12 mouse cellular contexts compared by ENCODE assay signal in the genomic region with DNA sequence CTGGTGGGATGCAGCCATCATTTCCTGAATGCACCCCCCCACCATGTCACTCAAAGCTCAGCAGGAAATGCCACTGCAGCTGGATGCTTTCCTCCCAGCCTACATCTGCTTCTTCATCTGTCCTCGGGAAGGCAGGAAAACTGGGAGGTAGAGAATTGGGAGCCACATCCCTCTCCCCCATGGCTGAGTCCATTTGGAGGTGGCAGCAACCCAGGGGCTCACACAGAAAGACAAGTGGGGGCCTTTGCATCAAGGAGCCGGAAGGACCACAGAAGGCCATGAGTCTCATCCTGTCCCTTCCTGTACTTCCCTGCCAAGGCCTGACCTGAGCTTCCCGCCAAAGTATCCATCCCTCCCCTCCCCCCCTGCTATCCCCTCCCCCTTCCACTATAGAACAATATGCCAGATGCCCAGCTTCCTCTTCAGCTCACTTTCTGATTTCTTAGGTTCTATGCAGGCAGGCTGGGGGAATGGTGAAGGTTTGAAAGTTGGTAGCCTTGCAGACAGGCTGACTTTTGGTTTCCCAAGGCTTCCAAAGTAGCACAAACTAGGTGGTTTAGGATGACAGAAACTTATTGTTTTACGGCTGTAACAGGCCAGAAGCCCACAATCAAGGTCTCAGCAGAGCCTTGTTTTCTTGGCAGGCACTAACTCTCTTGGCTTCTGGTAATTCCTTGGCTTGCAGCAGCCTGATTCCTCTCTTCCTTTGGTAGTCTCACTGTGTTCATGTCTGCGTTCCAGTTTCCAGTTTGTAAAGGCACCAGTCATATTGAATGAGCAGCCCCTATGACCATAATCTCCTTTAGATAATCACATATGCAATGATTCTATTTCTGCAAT. TPM values are rescaled to one million over a fixed set of nuclear protein-coding genes. Genes with fewer than 3 reads are reported as not detected.
DNase-seq lines count a peak whose midpoint lies in the region; ATAC-seq and TF ChIP-seq lines count a peak whose summit lies in the region.
"Had no signal": no experiment of that assay in that cellular context is flagged by ENCODE, and none has a peak within 500 bp of the region (broad histone marks: within the 10 kb centered on the region; RNA-seq: fewer than 3 reads in every experiment).

No protein-coding gene starts in this region.

- H3K4me2 ChIP-seq in lung, postnatal 0 days (replicated peaks; ENCODE audit: low read depth, low read length): no peak overlapping the region
- H3K4me2 ChIP-seq: limb, embryonic 12.5 days; midbrain, embryonic 11.5 days had no signal

- WGBS in heart, embryonic 10.5 days: 58% methylated on average over 5 of the region's 5 CpGs
- WGBS in lung, postnatal 0 days: 40% methylated on average over 5 of the region's 5 CpGs

- TF ChIP-seq CTCF in lung, postnatal 0 days (IDR thresholded peaks at IDR 0.05): no peak

- no peaks in the 10 kb centered on the region for H3K4me1 ChIP-seq in heart, embryonic 10.5 days
- H3K4me1 ChIP-seq in lung, postnatal 0 days (ENCODE audit: insufficient read depth, low read depth, low read length): no peaks in the 10 kb centered on the region
- H3K4me1 ChIP-seq: limb, embryonic 12.5 days had no signal

- peak; percentile 56 to 69 for DNase-seq in heart, adult 18-20 months
- DNase-seq in heart, embryonic 10.5 days (ENCODE audit: low spot score): no peak
- peak; percentile 21 for DNase-seq in lung, postnatal 25 days (ENCODE audit: low spot score)
- no peak for DNase-seq in lung, postnatal 0 days (ENCODE audit: low spot score)
- peak; percentile 77 to 81 for DNase-seq in cerebellum, postnatal 10 days
- DNase-seq in heart, postnatal 4 days: peak; percentile 38
- no peak for DNase-seq in spleen, postnatal 14 days (ENCODE audit: low spot score in 2 of 2)
- DNase-seq: right cerebral cortex, postnatal 14 days had no signal

- no peak overlapping the region for H3K4me3 ChIP-seq in heart, embryonic 10.5 days
- H3K4me3 ChIP-seq in lung, postnatal 0 days (ENCODE audit: low read depth, low read length): no peak overlapping the region
- H3K4me3 ChIP-seq: limb, embryonic 12.5 days had no signal

- ATAC-seq in lung, postnatal 0 days: no peak
- ATAC-seq: forebrain, embryonic 16.5 days; inflammation-experienced regulatory T-cells, adult 6 months had no signal

- no peak overlapping the region for H3K9ac ChIP-seq in lung, postnatal 0 days (replicated peaks; ENCODE audit: low read depth)
- H3K9ac ChIP-seq: limb, embryonic 12.5 days had no signal

- no peaks in the 10 kb centered on the region for H3K9me3 ChIP-seq in heart, embryonic 10.5 days
- H3K9me3 ChIP-seq in lung, postnatal 0 days (ENCODE audit: low read length): no peaks in the 10 kb centered on the region
- H3K9me3 ChIP-seq: limb, embryonic 12.5 days had no signal

- H3K36me3 ChIP-seq in heart, embryonic 10.5 days: no peaks in the 10 kb centered on the region
- H3K36me3 ChIP-seq in lung, postnatal 0 days (ENCODE audit: insufficient read depth, low read length): no peaks in the 10 kb centered on the region
- H3K36me3 ChIP-seq: limb, embryonic 12.5 days had no signal

- no peak for TF ChIP-seq EP300 in lung, postnatal 0 days (IDR thresholded peaks at IDR 0.05)

- H3K27me3 ChIP-seq in heart, embryonic 10.5 days (ENCODE audit: insufficient read depth, poor library complexity, severe bottlenecking): 0 out of 2 replicates have a peak, but pooled peaks cover 4% of the 10 kb centered on the region
- no peaks in the 10 kb centered on the region for H3K27me3 ChIP-seq in lung, postnatal 0 days (replicated peaks; ENCODE audit: insufficient read depth, low read length)
- H3K27me3 ChIP-seq: limb, embryonic 12.5 days had no signal

- H3K27ac ChIP-seq in heart, embryonic 10.5 days: no peak overlapping the region
- H3K27ac ChIP-seq in lung, postnatal 0 days (ENCODE audit: low read length): no peak overlapping the region
- H3K27ac ChIP-seq: limb, embryonic 12.5 days had no signal

RNA-seq across cellular contexts. Expression of a gene that starts 46.2 kb away (rescaled TPM):
- total RNA-seq in heart, adult 18-20 months (2021): 1 to 10 TPM; 5.3 to 6.8 TPM
- polyA plus RNA-seq in heart, embryonic 10.5 days (2016; fragmentation: Nextera tagmentation; extraction: Ambion mirVana): 3.2 and 3.3 TPM in 2 replicates
- polyA plus RNA-seq in lung, postnatal 0 days (2015; fragmentation: Nextera tagmentation; extraction: Ambion mirVana): 30.7 and 37.6 TPM in 2 replicates
- total RNA-seq in heart, postnatal 4 days (2021): 1 to 10 TPM; 6.2 to 7.1 TPM

Comparison
In these comparisons a context has a peak if more than half of its experiments do, and no peak if none do; other contexts are left out.
1. DNase-seq: peak in heart, adult 18-20 months (2 of 2), lung, postnatal 25 days (single experiment), cerebellum, postnatal 10 days (2 of 2) and heart, postnatal 4 days (single experiment); none in heart, embryonic 10.5 days (single experiment), lung, postnatal 0 days (single experiment) and spleen, postnatal 14 days (0 of 2).